Mouse (Mus musculus): ENCODE results near the gene Safb2.

DNA sequence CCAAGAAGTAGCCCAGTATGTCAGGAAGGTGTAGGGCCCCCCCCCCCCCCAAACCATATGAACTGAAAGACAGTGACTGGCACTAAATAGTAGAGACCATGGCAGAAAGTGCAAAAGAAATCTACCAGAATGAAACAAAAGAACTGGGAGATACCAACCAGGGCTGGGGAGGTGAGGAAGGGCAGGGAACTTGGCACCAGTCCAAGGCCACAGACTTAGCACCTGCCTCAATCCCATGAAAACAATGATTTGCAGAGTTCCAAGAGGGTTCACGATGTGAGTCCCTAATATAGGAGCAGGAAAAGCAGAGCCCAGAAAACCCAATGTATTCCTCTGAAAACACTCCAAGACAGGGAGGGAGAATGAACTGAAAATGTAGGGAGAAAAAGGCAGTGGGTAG lies 12.2 kb downstream of the Safb2 start:
- no peak for TF ChIP-seq CTCF (conservative IDR thresholded peaks at IDR 0.05; ENCODE audit: insufficient read depth, insufficient read length, low read depth, low read length)
- TF ChIP-seq POLR2A (IDR thresholded peaks at IDR 0.05; ENCODE audit: low read depth, low read length): no peak

Measured in kidney, adult 2 months (tissue).